Mouse (Mus musculus) effector memory CD4-positive, alpha-beta T cell, adult 5 months (primary cell): ENCODE data around the gene Il1f10. TPM values are rescaled to one million over a fixed set of nuclear protein-coding genes. Genes with fewer than 3 reads are reported as not detected.

Experiments
- polyA plus RNA-seq: library from polyadenylated mRNA; unstranded; fragments of 100-300 nt; shearing (Covaris generic); gene quantifications from one replicate; pipeline ENCODE4 v1.2.1, GENCODE M21; 2017

The Il1f10 gene
- polyA plus RNA-seq = not detected

DNA sequence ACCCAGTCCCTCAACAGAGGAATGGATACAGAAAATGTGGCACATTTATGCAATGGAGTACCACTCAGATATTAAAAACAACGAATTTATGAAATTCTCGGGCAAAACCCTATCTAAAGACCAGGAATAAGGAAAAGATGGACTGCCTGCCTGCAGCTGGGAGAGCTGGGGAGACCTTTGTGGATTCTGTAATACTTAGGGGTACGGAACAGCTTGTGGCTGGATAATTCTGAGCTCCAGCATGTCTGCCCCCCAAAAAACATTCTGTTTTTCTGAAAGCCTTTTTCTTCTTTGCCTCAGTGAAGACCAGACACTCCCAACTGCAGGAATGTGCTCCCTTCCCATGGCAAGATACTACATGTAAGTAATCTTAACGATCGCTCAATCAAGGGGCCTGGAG, at the start of gene Il1f10:
Gene Il1f10 (plus strand): TSS at position 301 of the 400 bp plus-strand sequence.

DNA sequence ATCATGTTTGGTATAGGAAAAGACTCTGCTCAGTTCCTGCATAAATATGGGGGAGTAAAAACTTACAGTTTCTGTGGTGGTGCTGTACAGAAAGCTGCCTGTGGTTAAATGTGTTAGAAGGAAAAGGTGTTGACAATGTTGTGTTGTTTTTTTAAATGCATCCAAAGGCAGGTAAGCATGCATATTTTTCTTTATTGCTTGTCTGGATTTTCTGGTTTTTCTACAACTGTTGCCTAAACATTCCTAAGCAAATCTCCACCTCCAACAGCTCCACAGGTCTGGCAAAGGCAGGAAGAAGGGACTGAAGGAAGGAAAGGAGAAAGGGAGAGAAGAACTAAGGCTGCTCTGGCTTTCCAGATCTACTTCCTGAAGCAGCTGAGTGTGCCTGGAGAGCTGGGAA, 14.3 kb upstream of the Il1f10 start, which contains the start of gene Il1f5:
Gene Il1f5 (plus strand): TSS at position 301 of the 400 bp plus-strand sequence.

DNA sequence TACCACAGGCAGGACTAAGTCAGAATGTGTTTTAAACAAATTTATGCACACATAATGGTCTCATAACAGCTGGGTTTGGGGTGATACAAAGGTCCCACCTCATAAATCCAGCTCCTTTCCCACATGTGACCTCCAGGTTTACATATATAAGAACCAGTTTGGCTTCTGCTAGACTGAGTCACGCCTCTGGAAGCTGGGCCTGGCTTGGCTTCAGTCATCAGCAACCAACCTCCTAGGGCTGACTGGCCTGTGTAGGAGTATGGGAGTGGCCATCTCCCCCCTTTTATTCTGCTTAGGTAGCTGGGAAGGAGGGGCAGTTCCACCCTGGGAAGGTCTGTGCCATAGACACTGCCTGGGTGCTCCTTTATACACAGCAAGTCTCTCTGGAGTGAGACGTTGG, 45.5 kb downstream of the Il1f10 start, which contains the start of gene Il1rn:
Gene Il1rn (plus strand): TSS at position 309 of the 400 bp plus-strand sequence.

Other genes with a start within 250 kb of the Il1f10 start
- not detected for gene Hnmt, start 241.8 kb upstream of the Il1f10 start, polyA plus RNA-seq
- not detected for gene Tbpl2, start 194.6 kb upstream of the Il1f10 start, polyA plus RNA-seq
- not detected for gene Il1f8, start 138.0 kb upstream of the Il1f10 start, polyA plus RNA-seq
- gene Il1f9, start 104.7 kb upstream of the Il1f10 start, polyA plus RNA-seq = not detected
- gene Il1f6, start 75.8 kb upstream of the Il1f10 start, polyA plus RNA-seq = not detected
- not detected for gene Il1f5, start 14.2 kb upstream of the Il1f10 start, polyA plus RNA-seq
- gene Il1rn, start 45.7 kb downstream of the Il1f10 start, polyA plus RNA-seq = 0.60 TPM
- gene Psd4, start 76.4 kb downstream of the Il1f10 start, polyA plus RNA-seq = 105 TPM
- 0.11 TPM for gene Pax8, start 184.4 kb downstream of the Il1f10 start, polyA plus RNA-seq